Comparison of ENCODE assay signal across 8 mouse cellular contexts in genomic region chr2:163424597-163424996, GRCm38 (mm10). TPM values are rescaled to one million over a fixed set of nuclear protein-coding genes. Genes with fewer than 3 reads are reported as not detected.
DNase-seq lines count a peak whose midpoint lies in the region; ATAC-seq and TF ChIP-seq lines count a peak whose summit lies in the region.

Gene Oser1, minus strand, starts transcription at chr2:163424697.

- no peak for TF ChIP-seq CTCF in left cerebral cortex, adult 2 months (IDR thresholded peaks at IDR 0.05)
- no peak for TF ChIP-seq CTCF in midbrain, postnatal 0 days (IDR thresholded peaks at IDR 0.05)

- no peaks in the 10 kb centered on the region for H3K4me1 ChIP-seq in embryonic facial prominence, embryonic 11.5 days (ENCODE audit: control insufficient read depth, insufficient read depth, low read length)
- H3K4me1 ChIP-seq in heart, embryonic 11.5 days (ENCODE audit: control insufficient read depth, insufficient read depth, low read length), result peaks cover 5% of the 10 kb centered on the region
- H3K4me1 ChIP-seq in midbrain, postnatal 0 days (ENCODE audit: insufficient read depth, low read length), result peaks cover 4% of the 10 kb centered on the region; the same call in 1 of the 2 replicates

- H3K27me3 ChIP-seq in embryonic facial prominence, embryonic 11.5 days (ENCODE audit: control insufficient read depth, insufficient read depth, low read length), result no peaks in the 10 kb centered on the region
- no peaks in the 10 kb centered on the region for H3K27me3 ChIP-seq in heart, embryonic 11.5 days (ENCODE audit: control insufficient read depth, insufficient read depth, low read length)
- no peaks in the 10 kb centered on the region for H3K27me3 ChIP-seq in midbrain, postnatal 0 days (ENCODE audit: insufficient read depth, low read length)

- no peak within 1 kb of the TSS for H3K27ac ChIP-seq in left cerebral cortex, adult 2 months
- H3K27ac ChIP-seq in embryonic facial prominence, embryonic 11.5 days (replicated peaks; ENCODE audit: low read depth, low read length), result no peak within 1 kb of the TSS
- H3K27ac ChIP-seq in heart, embryonic 11.5 days (ENCODE audit: low read depth, low read length), result no peak within 1 kb of the TSS
- H3K27ac ChIP-seq in midbrain, postnatal 0 days (ENCODE audit: low read depth, low read length), result no peak within 1 kb of the TSS

- WGBS in embryonic facial prominence, embryonic 11.5 days, result 82% methylated on average over 6 of the region's 6 CpGs
- WGBS in heart, embryonic 11.5 days (ENCODE audit: insufficient replicate concordance), result 73% methylated on average over 6 of the region's 6 CpGs
- 68% methylated on average over 6 of the region's 6 CpGs for WGBS in midbrain, postnatal 0 days

- no peak within 1 kb of the TSS for H3K9ac ChIP-seq in embryonic facial prominence, embryonic 11.5 days (replicated peaks; ENCODE audit: low read length)
- H3K9ac ChIP-seq in heart, embryonic 11.5 days (ENCODE audit: low read depth, low read length), result no peak within 1 kb of the TSS
- no peak within 1 kb of the TSS for H3K9ac ChIP-seq in midbrain, postnatal 0 days (replicated peaks; ENCODE audit: low read length, poor library complexity, severe bottlenecking)

- no peak for ATAC-seq in embryonic facial prominence, embryonic 11.5 days (replicated peaks; ENCODE audit: insufficient number of reproducible peaks, low FRiP score, low TSS enrichment, low read depth)
- no peak for ATAC-seq in heart, embryonic 11.5 days (replicated peaks; ENCODE audit: insufficient number of reproducible peaks, low FRiP score, low TSS enrichment)
- ATAC-seq in midbrain, postnatal 0 days (ENCODE audit: low FRiP score), result no peak

- H3K9me3 ChIP-seq in embryonic facial prominence, embryonic 11.5 days (replicated peaks; ENCODE audit: control insufficient read depth, low read length), result no peaks in the 10 kb centered on the region
- no peaks in the 10 kb centered on the region for H3K9me3 ChIP-seq in heart, embryonic 11.5 days (replicated peaks; ENCODE audit: control insufficient read depth, low read length)
- no peaks in the 10 kb centered on the region for H3K9me3 ChIP-seq in midbrain, postnatal 0 days (ENCODE audit: low read length)

- H3K4me2 ChIP-seq in embryonic facial prominence, embryonic 11.5 days (ENCODE audit: low read depth, low read length), result no peak within 1 kb of the TSS
- no peak within 1 kb of the TSS for H3K4me2 ChIP-seq in heart, embryonic 11.5 days
- no peak within 1 kb of the TSS for H3K4me2 ChIP-seq in midbrain, postnatal 0 days (ENCODE audit: low read depth, low read length, poor library complexity, severe bottlenecking)

- no peak within 1 kb of the TSS for H3K4me3 ChIP-seq in left cerebral cortex, adult 2 months
- H3K4me3 ChIP-seq in embryonic facial prominence, embryonic 11.5 days (ENCODE audit: low read depth, low read length), result no peak within 1 kb of the TSS
- no peak within 1 kb of the TSS for H3K4me3 ChIP-seq in heart, embryonic 11.5 days (ENCODE audit: low read depth, low read length)
- no peak within 1 kb of the TSS for H3K4me3 ChIP-seq in midbrain, postnatal 0 days (ENCODE audit: low read depth, low read length)

- no peaks in the 10 kb centered on the region for H3K36me3 ChIP-seq in embryonic facial prominence, embryonic 11.5 days (replicated peaks; ENCODE audit: control insufficient read depth, insufficient read depth, low read depth, low read length)
- no peaks in the 10 kb centered on the region for H3K36me3 ChIP-seq in heart, embryonic 11.5 days (ENCODE audit: control insufficient read depth, insufficient read depth, low read length)
- H3K36me3 ChIP-seq in midbrain, postnatal 0 days (ENCODE audit: insufficient read depth, low read length), result no peaks in the 10 kb centered on the region

- DNase-seq in left cerebral cortex, adult 2 months (ENCODE audit: extremely low spot score in 1 of 2, low spot score in 2 of 2), result no peak
- DNase-seq in left cerebral cortex, adult 9 months (ENCODE audit: low spot score in 2 of 2), result no peak
- DNase-seq in embryonic facial prominence, embryonic 11.5 days (ENCODE audit: low spot score), result no peak
- DNase-seq in layer of hippocampus, postnatal 36 days, result no peak
- DNase-seq in midbrain, postnatal 0 days (ENCODE audit: low spot score), result no peak
- no peak for DNase-seq in ovary, postnatal 36 days (ENCODE audit: low spot score)
- no peak for DNase-seq in lung, postnatal 14 days

- intact Hi-C loops in left cerebral cortex, adult 2 months (cut with DNase I), result no loop called here

RNA-seq across cellular contexts. Expression of gene Oser1, which starts in this region (rescaled TPM):
- 10 to 100 TPM; 20.7 to 23.8 TPM for total RNA-seq in left cerebral cortex, adult 2 months (2021)
- 105 and 106 TPM in 2 replicates for polyA plus RNA-seq in embryonic facial prominence, embryonic 11.5 days (2014; fragmentation: Nextera tagmentation; extraction: Ambion mirVana)
- polyA plus RNA-seq in heart, embryonic 11.5 days (2014; fragmentation: Nextera tagmentation; extraction: Ambion mirVana), result 60.8 and 64.1 TPM in 2 replicates
- 10 to 100 TPM; 19.0 to 19.5 TPM for total RNA-seq in layer of hippocampus, postnatal 36 days (2021)
- 27.6 and 29.9 TPM in 2 replicates for total RNA-seq in midbrain, postnatal 0 days (2014; rRNA removed)
- polyA plus RNA-seq in midbrain, postnatal 0 days (2015; fragmentation: Nextera tagmentation; extraction: Ambion mirVana), result 63.8 and 64.7 TPM in 2 replicates
